Mouse (Mus musculus): ENCODE results near the gene Matk. TPM values are rescaled to one million over a fixed set of nuclear protein-coding genes. Genes with fewer than 3 reads are reported as not detected.

Matk gene
- polyA plus RNA-seq, 1 experiment, result not detected

GRCm38 (mm10) chr10:81304597-81305238 is 52.0 kb downstream of the Matk start:
- TF ChIP-seq GATA1 (IDR thresholded peaks at IDR 0.05; ENCODE audit: low read length), result no peak

DNA sequence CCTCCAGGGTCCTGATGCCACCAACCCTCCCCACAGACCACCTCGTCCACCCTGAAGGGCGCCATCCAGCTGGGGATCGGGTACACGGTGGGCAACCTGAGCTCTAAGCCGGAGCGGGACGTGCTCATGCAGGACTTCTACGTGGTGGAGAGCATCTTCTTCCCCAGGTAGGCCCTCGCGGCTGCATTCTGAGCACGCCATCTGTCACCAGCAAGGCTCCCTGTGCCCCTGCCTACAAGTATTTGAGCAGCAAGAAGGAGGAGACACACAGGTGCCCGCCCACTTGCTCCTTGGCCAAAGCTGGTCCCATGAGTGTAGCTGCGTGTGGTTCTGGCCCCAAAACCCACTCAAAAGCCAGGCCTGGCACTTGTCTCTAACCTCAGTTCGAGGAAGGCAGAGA is 52.9 kb downstream of the Matk start:
- no peak for TF ChIP-seq GATA1 (IDR thresholded peaks at IDR 0.05; ENCODE audit: low read length)

- no peak for TF ChIP-seq GATA1 (IDR thresholded peaks at IDR 0.05; ENCODE audit: low read length)
Measured at GRCm38 (mm10) chr10:81306173-81306668, 53.5 kb downstream of the Matk start.

DNA sequence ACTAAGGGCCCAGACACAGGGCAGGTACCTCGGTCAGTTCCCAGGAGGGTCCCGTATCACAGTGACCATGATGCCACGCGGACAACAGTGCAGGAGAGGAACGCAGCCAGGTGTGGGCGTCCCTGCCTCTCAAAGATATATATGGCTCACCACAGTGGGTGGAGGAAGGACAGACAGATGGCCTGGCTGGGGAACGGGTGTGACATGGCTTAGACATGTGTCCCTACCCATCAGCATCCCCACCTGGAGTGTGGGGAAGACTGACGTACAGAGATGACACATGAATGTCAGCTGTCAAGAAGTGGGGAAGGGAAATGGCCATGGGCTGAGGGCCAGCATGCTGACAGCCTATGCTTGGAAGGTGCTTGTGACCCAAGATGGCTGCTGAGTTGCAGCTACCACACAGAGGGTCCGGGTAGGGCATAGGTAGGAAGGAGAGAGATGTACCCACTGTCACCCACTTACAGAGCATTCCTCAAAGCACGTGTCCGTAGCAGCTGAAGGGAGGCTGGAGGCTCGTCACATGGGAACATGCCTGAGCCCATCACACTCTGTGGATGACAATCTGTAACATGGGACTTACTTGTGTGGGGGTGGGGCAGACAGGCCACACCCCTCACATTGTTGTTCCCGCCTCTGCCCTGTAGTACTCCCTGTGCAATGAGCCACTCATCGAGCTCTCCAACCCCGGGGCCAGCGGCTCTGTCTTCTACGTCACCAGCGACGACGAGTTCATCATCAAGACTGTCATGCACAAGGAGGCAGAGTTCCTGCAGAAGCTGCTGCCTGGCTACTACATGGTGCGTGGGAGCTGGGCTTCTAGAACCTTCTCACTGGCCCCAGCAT is 54.3 kb downstream of the Matk start:
- TF ChIP-seq GATA1 (IDR thresholded peaks at IDR 0.05; ENCODE audit: low read length), result no peak

GRCm38 (mm10) chr10:81309571-81309970 is 56.8 kb downstream of the Matk start:
- TF ChIP-seq GATA1 (IDR thresholded peaks at IDR 0.05; ENCODE audit: low read length), result no peak

Other genes with a start within 250 kb of the Matk start
- 0.43 and 0.56 TPM in 2 replicates for gene Gng7, start 238.0 kb upstream of the Matk start, polyA plus RNA-seq (2012)
- not detected in 2 replicates for gene Diras1, start 227.3 kb upstream of the Matk start, polyA plus RNA-seq (2012)
- 11.6 and 12.0 TPM in 2 replicates for gene Slc39a3, start 215.5 kb upstream of the Matk start, polyA plus RNA-seq (2012)
- 175 and 216 TPM in 2 replicates for gene Sgta, start 192.8 kb upstream of the Matk start, polyA plus RNA-seq (2012)
- 100 and 104 TPM in 2 replicates for gene Thop1, start 182.9 kb upstream of the Matk start, polyA plus RNA-seq (2012)
- not detected in 2 replicates for gene Creb3l3, start 154.1 kb upstream of the Matk start, polyA plus RNA-seq (2012)
- 394 and 482 TPM in 2 replicates for gene Map2k2, start 147.0 kb upstream of the Matk start, polyA plus RNA-seq (2012)
- 103 and 129 TPM in 2 replicates for gene Zbtb7a, start 117.7 kb upstream of the Matk start, polyA plus RNA-seq (2012)
- gene Pias4, start 85.0 kb upstream of the Matk start, polyA plus RNA-seq (2012), result 74.1 and 84.8 TPM in 2 replicates
- 1,558 and 2,919 TPM in 2 replicates for gene Eef2, start 76.3 kb upstream of the Matk start, polyA plus RNA-seq (2012)
- 59.3 and 79.0 TPM in 2 replicates for gene Dapk3, start 69.9 kb upstream of the Matk start, polyA plus RNA-seq (2012)
- not detected in 2 replicates for gene 4930442H23Rik, start 69.1 kb upstream of the Matk start, polyA plus RNA-seq (2012)
- not detected in 2 replicates for gene Nmrk2, start 50.9 kb upstream of the Matk start, polyA plus RNA-seq (2012)
- not detected in 2 replicates for gene Atcay, start 22.1 kb upstream of the Matk start, polyA plus RNA-seq (2012)
- gene Zfr2, start 19.8 kb upstream of the Matk start, polyA plus RNA-seq (2012), result 0.66 and 0.84 TPM in 2 replicates
- 633 and 674 TPM in 2 replicates for gene Mrpl54, start 14.0 kb downstream of the Matk start, polyA plus RNA-seq (2012)
- gene Apba3, start 14.0 kb downstream of the Matk start, polyA plus RNA-seq (2012), result 111 and 135 TPM in 2 replicates
- 1.4 TPM in 2 replicates for gene Tjp3, start 38.6 kb downstream of the Matk start, polyA plus RNA-seq (2012)
- gene Pip5k1c, start 40.0 kb downstream of the Matk start, polyA plus RNA-seq (2012), result 139 and 210 TPM in 2 replicates
- gene Cactin, start 68.2 kb downstream of the Matk start, polyA plus RNA-seq (2012), result 74.5 and 82.9 TPM in 2 replicates
- gene Tbxa2r, start 75.8 kb downstream of the Matk start, polyA plus RNA-seq (2012), result not detected in 2 replicates
- gene Gipc3, start 90.3 kb downstream of the Matk start, polyA plus RNA-seq (2012), result not detected in 2 replicates
- 186 and 236 TPM in 2 replicates for gene Hmg20b, start 97.5 kb downstream of the Matk start, polyA plus RNA-seq (2012)
- 38.2 and 39.2 TPM in 2 replicates for gene Mfsd12, start 104.6 kb downstream of the Matk start, polyA plus RNA-seq (2012)
- 0.40 and 0.50 TPM in 2 replicates for gene 4930404N11Rik, start 112.9 kb downstream of the Matk start, polyA plus RNA-seq (2012)
- gene Fzr1, start 125.6 kb downstream of the Matk start, polyA plus RNA-seq (2012), result 99.0 and 111 TPM in 2 replicates
- 216 and 292 TPM in 2 replicates for gene Dohh, start 131.5 kb downstream of the Matk start, polyA plus RNA-seq (2012)
- gene Gm48551, start 131.5 kb downstream of the Matk start, polyA plus RNA-seq (2012), result 0.22 and 0.38 TPM in 2 replicates
- gene Gm48552, start 136.1 kb downstream of the Matk start, polyA plus RNA-seq (2012), result 7.0 and 10.7 TPM in 2 replicates
- 0.68 and 0.69 TPM in 2 replicates for gene Smim24, start 140.1 kb downstream of the Matk start, polyA plus RNA-seq (2012)
- gene Nfic, start 202.7 kb downstream of the Matk start, polyA plus RNA-seq (2012), result 29.3 and 37.9 TPM in 2 replicates
- 0.05 and 0.08 TPM in 2 replicates for gene Celf5, start 229.8 kb downstream of the Matk start, polyA plus RNA-seq (2012)
- 258 and 349 TPM in 2 replicates for gene Ncln, start 243.5 kb downstream of the Matk start, polyA plus RNA-seq (2012)
- gene S1pr4, start 247.2 kb downstream of the Matk start, polyA plus RNA-seq (2012), result 4.1 and 6.8 TPM in 2 replicates